ENCODE assay signal across 30 mouse cellular contexts in the genomic region with DNA sequence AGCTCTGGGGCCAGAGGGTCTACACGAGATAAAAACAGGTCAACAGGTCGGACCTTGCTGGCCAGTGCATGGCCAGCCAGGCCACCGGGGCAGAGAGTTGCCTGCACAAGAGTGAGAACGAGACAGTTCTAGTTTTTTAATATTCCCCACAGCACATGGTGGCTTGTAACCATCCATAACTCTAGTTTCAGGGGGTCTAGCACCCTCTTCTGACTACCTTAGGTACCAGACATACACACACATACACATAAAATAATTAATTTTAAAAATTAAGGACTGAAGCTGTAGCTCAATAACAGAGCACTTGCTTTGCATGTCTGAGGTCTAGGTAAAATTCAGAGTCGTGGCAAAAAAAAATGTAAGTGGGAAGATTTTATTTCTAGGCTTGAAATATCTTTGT. TPM values are rescaled to one million over a fixed set of nuclear protein-coding genes. Genes with fewer than 3 reads are reported as not detected.
A peak's percentile ranks its signal among the peaks of the same experiment; 100 is the strongest.
DNase-seq lines count a peak whose midpoint lies in the region; ATAC-seq and TF ChIP-seq lines count a peak whose summit lies in the region.
"Had no signal": no experiment of that assay in that cellular context is flagged by ENCODE, and none has a peak within 500 bp of the region (broad histone marks: within the 10 kb centered on the region; RNA-seq: fewer than 3 reads in every experiment).

No protein-coding gene starts in this region.

- peak overlapping the region; percentile 44; the same call in 1 of the 2 replicates for H3K9ac ChIP-seq in heart, embryonic 13.5 days
- H3K9ac ChIP-seq in liver, embryonic 15.5 days = no peak overlapping the region
- H3K9ac ChIP-seq: embryonic facial prominence, embryonic 15.5 days; forebrain, embryonic 12.5 days; heart, embryonic 15.5 days; hindbrain, embryonic 12.5 days; intestine, embryonic 15.5 days; lung, embryonic 15.5 days; neural tube, embryonic 13.5 days had no signal

- no peak for ATAC-seq in heart, embryonic 13.5 days (ENCODE audit: extremely low read depth, insufficient number of reproducible peaks, low FRiP score, low TSS enrichment)
- no peak for ATAC-seq in liver, embryonic 15.5 days (ENCODE audit: insufficient read depth)
- ATAC-seq: activated CD4-positive, CD25-positive, alpha-beta regulatory T cell, adult 4 months; hindbrain, postnatal 0 days; intestine, embryonic 15.5 days had no signal

- no peak overlapping the region for H3K4me3 ChIP-seq in heart, embryonic 13.5 days
- peak overlapping the region; percentile 83 for H3K4me3 ChIP-seq in E14TG2a.4 (replicated peaks; ENCODE audit: low read length)
- H3K4me3 ChIP-seq in liver, embryonic 15.5 days (replicated peaks) = no peak overlapping the region
- H3K4me3 ChIP-seq: embryonic facial prominence, embryonic 10.5 days; embryonic facial prominence, embryonic 15.5 days; forebrain, embryonic 12.5 days; heart, embryonic 15.5 days; hindbrain, embryonic 12.5 days; intestine, embryonic 15.5 days; lung, embryonic 15.5 days; neural tube, embryonic 13.5 days had no signal

- peak overlapping the region; percentile 39; the same call in 1 of the 2 replicates for H3K27ac ChIP-seq in heart, embryonic 13.5 days (replicated peaks)
- peak overlapping the region; percentile 8 for H3K27ac ChIP-seq in liver, embryonic 15.5 days (replicated peaks)
- H3K27ac ChIP-seq: embryonic facial prominence, embryonic 10.5 days; embryonic facial prominence, embryonic 15.5 days; forebrain, embryonic 12.5 days; hindbrain, embryonic 12.5 days; hindbrain, postnatal 0 days; intestine, embryonic 15.5 days; lung, embryonic 15.5 days; neural tube, embryonic 13.5 days had no signal

- no peaks in the 10 kb centered on the region for H3K36me3 ChIP-seq in heart, embryonic 13.5 days
- H3K36me3 ChIP-seq in E14TG2a.4 (ENCODE audit: insufficient read depth, low read length) = 0 out of 2 replicates have a peak, but pooled peaks cover 9% of the 10 kb centered on the region
- H3K36me3 ChIP-seq in liver, embryonic 15.5 days (replicated peaks) = no peaks in the 10 kb centered on the region
- H3K36me3 ChIP-seq: embryonic facial prominence, embryonic 10.5 days; embryonic facial prominence, embryonic 15.5 days; forebrain, embryonic 12.5 days; heart, embryonic 15.5 days; hindbrain, embryonic 12.5 days; intestine, embryonic 15.5 days; lung, embryonic 15.5 days; neural tube, embryonic 13.5 days had no signal

- DNase-seq in heart, adult 8-10 months (ENCODE audit: low spot score) = no peak
- peak; percentile 76 for DNase-seq in 416B (ENCODE audit: low read depth)
- no peak for DNase-seq in adrenal gland, postnatal 36 days
- DNase-seq in testis, postnatal 10 days (ENCODE audit: low spot score) = no peak
- DNase-seq in B cell, adult 2 months = no peak
- DNase-seq: adrenal gland, adult 8-10 months; cerebellum, adult 8-10 months; cerebellum, postnatal 25 days; gastrocnemius, postnatal 14 days; heart, adult 11 months; heart, postnatal 36 days; kidney, adult 9 months; kidney, postnatal 10 days; lung, postnatal 36 days; right cerebral cortex, postnatal 4 days; thymus, postnatal 36 days had no signal

- H3K4me2 ChIP-seq in heart, embryonic 13.5 days = no peak overlapping the region
- no peak overlapping the region for H3K4me2 ChIP-seq in liver, embryonic 15.5 days
- H3K4me2 ChIP-seq: embryonic facial prominence, embryonic 15.5 days; forebrain, embryonic 12.5 days; heart, embryonic 15.5 days; hindbrain, embryonic 12.5 days; intestine, embryonic 15.5 days; lung, embryonic 15.5 days; midbrain, embryonic 11.5 days; neural tube, embryonic 13.5 days had no signal

- no peaks in the 10 kb centered on the region for H3K9me3 ChIP-seq in heart, embryonic 13.5 days
- H3K9me3 ChIP-seq in E14TG2a.4 (ENCODE audit: low read length) = no peaks in the 10 kb centered on the region
- no peaks in the 10 kb centered on the region for H3K9me3 ChIP-seq in liver, embryonic 15.5 days (replicated peaks)
- H3K9me3 ChIP-seq: embryonic facial prominence, embryonic 10.5 days; embryonic facial prominence, embryonic 15.5 days; forebrain, embryonic 12.5 days; heart, embryonic 15.5 days; hindbrain, embryonic 12.5 days; intestine, embryonic 15.5 days; lung, embryonic 15.5 days; neural tube, embryonic 13.5 days had no signal

- peaks cover 38% of the 10 kb centered on the region for H3K4me1 ChIP-seq in heart, embryonic 13.5 days
- peaks cover 57% of the 10 kb centered on the region for H3K4me1 ChIP-seq in E14TG2a.4 (replicated peaks; ENCODE audit: low read depth, low read length)
- H3K4me1 ChIP-seq in liver, embryonic 15.5 days (replicated peaks) = peaks cover 72% of the 10 kb centered on the region

- WGBS in heart, embryonic 13.5 days = 66% methylated on average over 5 of the region's 5 CpGs
- WGBS in liver, embryonic 15.5 days (ENCODE audit: insufficient replicate concordance) = 68% methylated on average over 5 of the region's 5 CpGs

- TF ChIP-seq CTCF in E14TG2a.4 (conservative IDR thresholded peaks at IDR 0.05; ENCODE audit: low read length) = no peak

- no peaks in the 10 kb centered on the region for H3K27me3 ChIP-seq in heart, embryonic 13.5 days (replicated peaks)
- H3K27me3 ChIP-seq in E14TG2a.4 (ENCODE audit: insufficient read depth, low read length) = no peaks in the 10 kb centered on the region; the same call in 1 of the 2 replicates
- no peaks in the 10 kb centered on the region for H3K27me3 ChIP-seq in liver, embryonic 15.5 days
- H3K27me3 ChIP-seq: embryonic facial prominence, embryonic 15.5 days; heart, embryonic 15.5 days; intestine, embryonic 15.5 days; lung, embryonic 15.5 days; neural tube, embryonic 13.5 days had no signal

RNA-seq across cellular contexts. Expression of a gene that starts 39.8 kb away (rescaled TPM):
- 25.9 and 26.7 TPM in 2 replicates for polyA plus RNA-seq in heart, embryonic 13.5 days (2015; fragmentation: Nextera tagmentation; extraction: Ambion mirVana)
- 10 to 100 TPM; 87.5 to 93.5 (median 89.2) TPM for total RNA-seq in heart, adult 8-10 months (2022)
- 40.8 and 45.0 TPM in 2 replicates for polyA plus RNA-seq in liver, embryonic 15.5 days (2015; fragmentation: Nextera tagmentation; extraction: Ambion mirVana)
- total RNA-seq in adrenal gland, postnatal 36 days (2021) = 100 to 1,000 TPM; 139 to 142 TPM
